Mouse (Mus musculus) left cerebral cortex, postnatal 4 days (tissue): ENCODE data around the gene Mpv17l. TPM values are rescaled to one million over a fixed set of nuclear protein-coding genes. Genes with fewer than 3 reads are reported as not detected.
"Not testable (repeated sequence)": the region's sequence is repeated elsewhere in the genome, so short reads cannot be mapped to it uniquely, and the experiment has no call there.

Experiments used
- DNase-seq: peaks from one replicate; pipeline ENCODE4 v3.0.0-alpha.2; 2022
- intact Hi-C: fragments of 180-260 bp; cut with DNase I; formaldehyde crosslinking; loops from one replicate; pipeline ENCODE4 v1.15.1; 2025
- total RNA-seq, 2 experiments: library from RNA; stranded (reverse); gene quantifications; 2 replicates each; pipeline ENCODE4 v1.2.3; 2021

Gene Mpv17l
- total RNA-seq, 2 experiments from 2014 or later: 46.6 to 53.9 TPM

- intact Hi-C loops: no loop called here
These were observed 24.6 kb downstream of the Mpv17l start for GRCm38 (mm10) chr16:13927456-13928075.

GRCm38 (mm10) chr16:13940139-13940846 is 37.3 kb downstream of the Mpv17l start:
- DNase-seq: peak; percentile 81
- intact Hi-C loops: no loop called here

More at GRCm38 (mm10) chr16:13927456-13928075, 24.6 kb downstream of the Mpv17l start:
- DNase-seq: no peak

- DNase-seq: no peak
- intact Hi-C loops: no loop called here
These were observed 38.0 kb downstream of the Mpv17l start for GRCm38 (mm10) chr16:13940847-13941395.

GRCm38 (mm10) chr16:13944178-13944577 is 41.2 kb downstream of the Mpv17l start:
- no peak for DNase-seq
- intact Hi-C loops: no loop called here

GRCm38 (mm10) chr16:13944752-13945151 is 41.8 kb downstream of the Mpv17l start:
- intact Hi-C loops: no loop called here
- no peak for DNase-seq

GRCm38 (mm10) chr16:13945153-13945552 is 42.2 kb downstream of the Mpv17l start:
- DNase-seq: no peak
- intact Hi-C loops: no loop called here

GRCm38 (mm10) chr16:13946306-13946705 is 43.3 kb downstream of the Mpv17l start:
- DNase-seq: no peak
- intact Hi-C loops: no loop called here

GRCm38 (mm10) chr16:13951245-13951644 is 48.3 kb downstream of the Mpv17l start:
- DNase-seq: no peak
- intact Hi-C loops: no loop called here

- no peak for DNase-seq
- intact Hi-C loops: no loop called here
These were observed 59.1 kb downstream of the Mpv17l start for GRCm38 (mm10) chr16:13962053-13962452.

GRCm38 (mm10) chr16:13969096-13969495 is 66.1 kb downstream of the Mpv17l start:
- no peak for DNase-seq
- intact Hi-C loops: no loop called here

GRCm38 (mm10) chr16:13972051-13972450 is 69.1 kb downstream of the Mpv17l start:
- intact Hi-C loops: no loop called here
- no peak for DNase-seq

- DNase-seq, intact Hi-C loops: not testable (repeated sequence)
These were observed 73.5 kb downstream of the Mpv17l start for GRCm38 (mm10) chr16:13976358-13976896.

- DNase-seq, intact Hi-C loops: not testable (repeated sequence)
These were observed 74.1 kb downstream of the Mpv17l start for GRCm38 (mm10) chr16:13977026-13977425.

- DNase-seq, intact Hi-C loops: not testable (repeated sequence)
These were observed 78.8 kb downstream of the Mpv17l start for GRCm38 (mm10) chr16:13981726-13982125.

GRCm38 (mm10) chr16:13983161-13983560 is 80.2 kb downstream of the Mpv17l start:
- intact Hi-C loops: no loop called here
- no peak for DNase-seq

GRCm38 (mm10) chr16:13986197-13986573 is 83.2 kb downstream of the Mpv17l start:
- intact Hi-C loops: no loop called here

GRCm38 (mm10) chr16:13986574-13987478 is 83.9 kb downstream of the Mpv17l start, which contains the start of the genes 2900011O08Rik and Ifitm7:
TSS of gene 2900011O08Rik (plus strand) at chr16:13986604.
TSS of gene Ifitm7 (minus strand) at chr16:13986888.
- intact Hi-C loops: no loop called here
- DNase-seq: peak; percentile 33

More at GRCm38 (mm10) chr16:13986197-13986573, 83.2 kb downstream of the Mpv17l start:
- DNase-seq: no peak

GRCm38 (mm10) chr16:13992518-13993248 is 89.7 kb downstream of the Mpv17l start:
- DNase-seq: no peak
- intact Hi-C loops: no loop called here

- intact Hi-C loops: no loop called here
- DNase-seq: no peak
These were observed 91.1 kb downstream of the Mpv17l start for GRCm38 (mm10) chr16:13994076-13994475.

GRCm38 (mm10) chr16:13994502-13994901 is 91.5 kb downstream of the Mpv17l start:
- no peak for DNase-seq

More at GRCm38 (mm10) chr16:13994502-13994901, 91.5 kb downstream of the Mpv17l start:
- intact Hi-C loops: no loop called here
